Mouse (Mus musculus): ENCODE data around the gene Pard3b. TPM values are rescaled to one million over a fixed set of nuclear protein-coding genes. Genes with fewer than 3 reads are reported as not detected.

Pard3b gene
- polyA plus RNA-seq (2014; fragmentation: Nextera tagmentation; extraction: Ambion mirVana), result 19.6 TPM in 2 replicates

DNA sequence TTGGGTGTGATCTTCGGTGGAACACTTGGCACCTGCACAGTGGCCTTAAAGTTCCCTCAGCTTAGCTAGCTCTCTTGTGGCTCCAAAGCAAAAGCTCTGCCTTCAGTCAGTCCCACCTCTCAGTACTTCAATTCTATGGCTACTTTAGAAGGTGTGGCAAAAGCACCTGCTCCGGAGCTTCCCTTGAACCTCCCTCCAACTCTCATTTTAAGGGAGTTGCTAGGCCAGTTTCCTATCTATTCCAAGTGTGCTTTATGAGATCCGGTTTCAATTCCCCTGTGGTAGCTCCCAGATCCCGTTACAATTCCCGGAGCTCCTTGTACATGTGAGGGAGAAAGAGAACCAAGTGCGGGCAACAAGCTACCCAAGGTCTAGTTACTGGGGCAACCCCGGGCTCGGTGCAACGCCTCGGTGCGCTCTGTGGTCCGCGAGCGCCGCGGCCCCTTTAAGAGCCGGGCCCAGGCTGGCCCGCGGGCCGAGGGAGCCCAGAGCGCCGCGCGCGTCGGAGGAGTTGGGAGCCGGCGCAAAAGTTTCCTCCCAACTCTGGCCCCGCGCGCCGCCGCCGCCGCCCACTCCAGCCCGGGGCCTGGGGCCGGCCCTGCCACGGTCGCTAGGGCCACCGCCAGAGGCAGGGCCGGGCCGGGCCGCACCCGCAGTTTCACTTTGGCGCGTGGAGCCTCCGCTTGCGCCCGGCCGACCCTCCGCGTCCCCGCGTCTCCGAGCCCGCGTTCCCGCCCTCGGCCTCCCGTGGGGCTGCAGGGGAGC, at the start of gene Pard3b:
Pard3b (plus strand) TSS at position 478 of the 765 bp plus-strand sequence.
- peak; percentile 94 for ATAC-seq (ENCODE audit: insufficient read depth)
- Histone ChIP-seq H3K27ac (ENCODE audit: low read depth) (peak within 1 kb of the TSS; percentile 78), H3K4me2 (peak within 1 kb of the TSS; percentile 84)

GRCm38 (mm10) chr1:61616176-61616575, 22.4 kb upstream of the Pard3b start:
- no peaks in the 10 kb centered on the region for H3K4me1 ChIP-seq (ENCODE audit: insufficient read depth)
- H3K4me2 ChIP-seq, result no peak overlapping the region
- H3K9me3 ChIP-seq (ENCODE audit: low read depth, low read length), result no peaks in the 10 kb centered on the region
- H3K4me3 ChIP-seq (ENCODE audit: low read depth, low read length), result no peak overlapping the region
- ATAC-seq (ENCODE audit: insufficient read depth) (no peak), DNase-seq (no peak)
- TF ChIP-seq CTCF (IDR thresholded peaks at IDR 0.05; ENCODE audit: low read depth), result no peak
- no peaks in the 10 kb centered on the region for H3K36me3 ChIP-seq (ENCODE audit: insufficient read depth)
- no peak overlapping the region for H3K9ac ChIP-seq
- no peak overlapping the region for H3K27ac ChIP-seq (ENCODE audit: low read depth)
- H3K27me3 ChIP-seq (ENCODE audit: insufficient read depth, low read length), result no peaks in the 10 kb centered on the region

More for the DNA sequence above, at the start of gene Pard3b:
- peak within 1 kb of the TSS; percentile 88 for H3K9ac ChIP-seq
- no peaks in the 10 kb centered on the region for H3K27me3 ChIP-seq (ENCODE audit: insufficient read depth, low read length)
- DNase-seq, result peak; percentile 86
- under 1% methylated on average over 56 of the region's 60 CpGs for WGBS
- H3K4me3 ChIP-seq (ENCODE audit: low read depth, low read length), result peak within 1 kb of the TSS; percentile 84
- no peaks in the 10 kb centered on the region; the same call in 1 of the 2 replicates for H3K4me1 ChIP-seq (ENCODE audit: insufficient read depth)
- H3K36me3 ChIP-seq (ENCODE audit: insufficient read depth), result no peaks in the 10 kb centered on the region
- H3K9me3 ChIP-seq (ENCODE audit: low read depth, low read length), result no peaks in the 10 kb centered on the region
- no peak for TF ChIP-seq CTCF (IDR thresholded peaks at IDR 0.05; ENCODE audit: low read depth)

- H3K4me3 ChIP-seq (ENCODE audit: low read depth, low read length), result no peak overlapping the region
- no peak overlapping the region for H3K9ac ChIP-seq
- no peak overlapping the region for H3K4me2 ChIP-seq
- no peaks in the 10 kb centered on the region for H3K4me1 ChIP-seq (ENCODE audit: insufficient read depth)
- TF ChIP-seq CTCF (IDR thresholded peaks at IDR 0.05; ENCODE audit: low read depth), result no peak
- 82% methylated on average over 1 of the region's 1 CpGs for WGBS
- no peak overlapping the region for H3K27ac ChIP-seq (ENCODE audit: low read depth)
- no peak for DNase-seq
- no peak for ATAC-seq (ENCODE audit: insufficient read depth)
- H3K27me3 ChIP-seq (ENCODE audit: insufficient read depth, low read length), result no peaks in the 10 kb centered on the region
- H3K36me3 ChIP-seq (ENCODE audit: insufficient read depth), result no peaks in the 10 kb centered on the region
- no peaks in the 10 kb centered on the region for H3K9me3 ChIP-seq (ENCODE audit: low read depth, low read length)
These were observed 18.0 kb upstream of the Pard3b start for GRCm38 (mm10) chr1:61620651-61621050.

DNA sequence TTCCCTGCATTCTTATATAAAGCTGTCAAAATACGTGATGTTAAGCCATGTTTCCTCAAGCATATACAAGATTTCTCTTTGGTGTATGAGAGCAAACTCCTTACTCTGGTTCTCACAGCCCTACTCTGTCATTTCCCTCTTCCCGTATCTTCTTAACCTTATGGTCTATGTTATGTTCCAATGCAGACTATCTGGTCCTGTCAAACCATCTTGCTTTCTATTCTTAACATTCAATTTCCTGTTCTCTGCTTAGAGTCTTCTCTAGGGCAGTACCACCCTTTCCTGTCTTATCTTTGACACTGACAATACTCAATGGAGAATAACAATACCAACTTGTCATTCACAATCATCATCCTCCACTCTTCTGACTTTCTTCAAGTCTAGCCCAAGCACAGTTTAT, 8.8 kb upstream of the Pard3b start:
- no peaks in the 10 kb centered on the region for H3K27me3 ChIP-seq (ENCODE audit: insufficient read depth, low read length)
- H3K4me1 ChIP-seq (ENCODE audit: insufficient read depth), result no peaks in the 10 kb centered on the region
- ATAC-seq (ENCODE audit: insufficient read depth), result no peak
- no peak for DNase-seq
- H3K9ac ChIP-seq, result no peak overlapping the region
- no peak for TF ChIP-seq CTCF (IDR thresholded peaks at IDR 0.05; ENCODE audit: low read depth)
- no peaks in the 10 kb centered on the region for H3K36me3 ChIP-seq (ENCODE audit: insufficient read depth)
- no peak overlapping the region for H3K4me2 ChIP-seq
- H3K27ac ChIP-seq (ENCODE audit: low read depth), result no peak overlapping the region
- H3K4me3 ChIP-seq (ENCODE audit: low read depth, low read length), result no peak overlapping the region
- no peaks in the 10 kb centered on the region for H3K9me3 ChIP-seq (ENCODE audit: low read depth, low read length)
- 66% methylated on average over 2 of the region's 2 CpGs for WGBS

- 4% methylated on average over 40 of the region's 40 CpGs for WGBS
- DNase-seq (peak; percentile 42), ATAC-seq (ENCODE audit: insufficient read depth) (peak; percentile 55)
- Histone ChIP-seq H3K4me2 (peak overlapping the region; percentile 84), H3K36me3 (ENCODE audit: insufficient read depth) (no peaks in the 10 kb centered on the region), H3K9me3 (ENCODE audit: low read depth, low read length) (no peaks in the 10 kb centered on the region), H3K4me1 (ENCODE audit: insufficient read depth) (no peaks in the 10 kb centered on the region; the same call in 1 of the 2 replicates), H3K27me3 (ENCODE audit: insufficient read depth, low read length) (no peaks in the 10 kb centered on the region), H3K27ac (ENCODE audit: low read depth) (peak overlapping the region; percentile 78), H3K9ac (peak overlapping the region; percentile 88), H3K4me3 (ENCODE audit: low read depth, low read length) (peak overlapping the region; percentile 84)
- TF ChIP-seq CTCF (IDR thresholded peaks at IDR 0.05; ENCODE audit: low read depth), result no peak
These were observed 780 bp downstream of the Pard3b start for GRCm38 (mm10) chr1:61639114-61640093.

- Histone ChIP-seq H3K9ac (no peak overlapping the region), H3K4me2 (no peak overlapping the region), H3K9me3 (ENCODE audit: low read depth, low read length) (no peaks in the 10 kb centered on the region), H3K4me3 (ENCODE audit: low read depth, low read length) (no peak overlapping the region), H3K27me3 (ENCODE audit: insufficient read depth, low read length) (no peaks in the 10 kb centered on the region), H3K27ac (ENCODE audit: low read depth) (no peak overlapping the region), H3K36me3 (ENCODE audit: insufficient read depth) (no peaks in the 10 kb centered on the region), H3K4me1 (ENCODE audit: insufficient read depth) (no peaks in the 10 kb centered on the region; the same call in 1 of the 2 replicates)
- 20% methylated on average over 4 of the region's 4 CpGs for WGBS
- DNase-seq (peak; percentile 25), ATAC-seq (ENCODE audit: insufficient read depth) (no peak)
- TF ChIP-seq CTCF (IDR thresholded peaks at IDR 0.05; ENCODE audit: low read depth), result no peak
These were observed 3.3 kb downstream of the Pard3b start for GRCm38 (mm10) chr1:61641880-61642279.

DNA sequence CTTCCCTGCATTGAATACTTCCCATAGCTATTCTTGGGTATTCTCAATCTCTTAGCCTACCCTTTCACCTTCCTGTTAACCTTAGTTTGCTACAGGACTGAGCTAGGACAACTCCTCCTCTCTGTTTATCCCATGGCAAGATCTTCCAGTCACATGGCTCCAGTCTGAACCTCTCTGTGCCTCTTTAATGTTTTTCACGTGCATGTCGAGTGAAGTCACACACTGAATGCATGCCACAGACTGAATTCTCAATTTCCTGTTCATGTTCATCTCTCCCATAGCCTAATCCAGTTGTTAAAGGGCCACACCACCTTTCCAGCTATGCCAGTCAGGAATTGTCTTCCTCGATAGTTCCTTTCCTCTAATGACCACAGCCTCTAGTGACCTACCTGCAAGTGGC, 6.4 kb downstream of the Pard3b start:
- H3K4me2 ChIP-seq, result no peak overlapping the region

More for the DNA sequence above, 6.4 kb downstream of the Pard3b start:
- no peak for TF ChIP-seq CTCF (IDR thresholded peaks at IDR 0.05; ENCODE audit: low read depth)
- no peaks in the 10 kb centered on the region for H3K36me3 ChIP-seq (ENCODE audit: insufficient read depth)
- H3K9me3 ChIP-seq (ENCODE audit: low read depth, low read length), result no peaks in the 10 kb centered on the region
- H3K9ac ChIP-seq, result no peak overlapping the region
- H3K27ac ChIP-seq (ENCODE audit: low read depth), result no peak overlapping the region
- no peak overlapping the region for H3K4me3 ChIP-seq (ENCODE audit: low read depth, low read length)
- DNase-seq (no peak), ATAC-seq (ENCODE audit: insufficient read depth) (no peak)
- WGBS, result 57% methylated on average over 3 of the region's 3 CpGs
- no peaks in the 10 kb centered on the region; the same call in 1 of the 2 replicates for H3K4me1 ChIP-seq (ENCODE audit: insufficient read depth)
- H3K27me3 ChIP-seq (ENCODE audit: insufficient read depth, low read length), result no peaks in the 10 kb centered on the region

Measured in lung, embryonic 14.5 days (tissue).